Mouse (Mus musculus): ENCODE results near the gene Zfp993. TPM values are rescaled to one million over a fixed set of nuclear protein-coding genes. Genes with fewer than 3 reads are reported as not detected.
"Not testable (repeated sequence)": the region's sequence is repeated elsewhere in the genome, so short reads cannot be mapped to it uniquely, and the experiment has no call there.

Gene Zfp993
- polyA plus RNA-seq (2015; fragmentation: Nextera tagmentation; extraction: Ambion mirVana), result 2.8 and 3.1 TPM in 2 replicates

GRCm38 (mm10) chr4:146610774-146611400, at the start of gene Zfp993:
Gene Zfp993, plus strand, starts transcription at chr4:146610961.
- H3K27ac ChIP-seq (ENCODE audit: low read length); ATAC-seq; H3K4me3 ChIP-seq (replicated peaks; ENCODE audit: low read length); H3K9me3 ChIP-seq (ENCODE audit: control insufficient read depth, low read length); H3K4me1 ChIP-seq (replicated peaks; ENCODE audit: control insufficient read depth, insufficient read depth, low read length); H3K27me3 ChIP-seq (replicated peaks; ENCODE audit: control insufficient read depth, insufficient read depth, low read length); H3K4me2 ChIP-seq (ENCODE audit: low read length); H3K9ac ChIP-seq (replicated peaks; ENCODE audit: low read depth, low read length); H3K36me3 ChIP-seq (ENCODE audit: control insufficient read depth, insufficient read depth): not testable (repeated sequence)
- no CpG with 5 or more reads among the region's 14 CpGs for WGBS

- H3K27me3 ChIP-seq (replicated peaks; ENCODE audit: control insufficient read depth, insufficient read depth, low read length); H3K4me2 ChIP-seq (ENCODE audit: low read length); H3K9ac ChIP-seq (replicated peaks; ENCODE audit: low read depth, low read length); H3K9me3 ChIP-seq (ENCODE audit: control insufficient read depth, low read length); H3K27ac ChIP-seq (ENCODE audit: low read length); H3K4me1 ChIP-seq (replicated peaks; ENCODE audit: control insufficient read depth, insufficient read depth, low read length); H3K4me3 ChIP-seq (replicated peaks; ENCODE audit: low read length); H3K36me3 ChIP-seq (ENCODE audit: control insufficient read depth, insufficient read depth): not testable (repeated sequence)
- WGBS, result 0% methylated on average over 6 of the region's 111 CpGs
- 0 out of 2 replicates have a peak, but pooled peaks have one; percentile 33 for ATAC-seq
Measured at GRCm38 (mm10) chr4:146579905-146580873, 30.6 kb upstream of the Zfp993 start.

- 3% methylated on average over 20 of the region's 53 CpGs for WGBS
- peak; percentile 70 for ATAC-seq
- not testable (repeated sequence) for H3K4me2 ChIP-seq (ENCODE audit: low read length)
Measured at GRCm38 (mm10) chr4:146603578-146604399, 7.0 kb upstream of the Zfp993 start.

GRCm38 (mm10) chr4:146644367-146644766, 33.6 kb downstream of the Zfp993 start:
- not testable (repeated sequence) for H3K27me3 ChIP-seq (replicated peaks; ENCODE audit: control insufficient read depth, insufficient read depth, low read length); H3K27ac ChIP-seq (ENCODE audit: low read length); H3K9me3 ChIP-seq (ENCODE audit: control insufficient read depth, low read length); H3K4me3 ChIP-seq (replicated peaks; ENCODE audit: low read length); ATAC-seq; H3K4me2 ChIP-seq (ENCODE audit: low read length); H3K9ac ChIP-seq (replicated peaks; ENCODE audit: low read depth, low read length); H3K36me3 ChIP-seq (ENCODE audit: control insufficient read depth, insufficient read depth); H3K4me1 ChIP-seq (replicated peaks; ENCODE audit: control insufficient read depth, insufficient read depth, low read length)
- no CpG with 5 or more reads among the region's 4 CpGs for WGBS

More at GRCm38 (mm10) chr4:146603578-146604399, 7.0 kb upstream of the Zfp993 start:
- not testable (repeated sequence) for H3K4me1 ChIP-seq (replicated peaks; ENCODE audit: control insufficient read depth, insufficient read depth, low read length); H3K27ac ChIP-seq (ENCODE audit: low read length); H3K27me3 ChIP-seq (replicated peaks; ENCODE audit: control insufficient read depth, insufficient read depth, low read length); H3K9me3 ChIP-seq (ENCODE audit: control insufficient read depth, low read length); H3K9ac ChIP-seq (replicated peaks; ENCODE audit: low read depth, low read length); H3K36me3 ChIP-seq (ENCODE audit: control insufficient read depth, insufficient read depth)
- peak overlapping the region; percentile 20; the same call in 1 of the 2 replicates for H3K4me3 ChIP-seq (replicated peaks; ENCODE audit: low read length)

GRCm38 (mm10) chr4:146649641-146650040, 38.9 kb downstream of the Zfp993 start:
- not testable (repeated sequence) for H3K36me3 ChIP-seq (ENCODE audit: control insufficient read depth, insufficient read depth); H3K9ac ChIP-seq (replicated peaks; ENCODE audit: low read depth, low read length); H3K9me3 ChIP-seq (ENCODE audit: control insufficient read depth, low read length); H3K4me2 ChIP-seq (ENCODE audit: low read length); H3K4me1 ChIP-seq (replicated peaks; ENCODE audit: control insufficient read depth, insufficient read depth, low read length); H3K27ac ChIP-seq (ENCODE audit: low read length); ATAC-seq; H3K27me3 ChIP-seq (replicated peaks; ENCODE audit: control insufficient read depth, insufficient read depth, low read length); H3K4me3 ChIP-seq (replicated peaks; ENCODE audit: low read length)
- WGBS, result no CpG with 5 or more reads among the region's 2 CpGs

GRCm38 (mm10) chr4:146650115-146650514, 39.4 kb downstream of the Zfp993 start:
- H3K4me1 ChIP-seq (replicated peaks; ENCODE audit: control insufficient read depth, insufficient read depth, low read length); H3K36me3 ChIP-seq (ENCODE audit: control insufficient read depth, insufficient read depth); H3K4me3 ChIP-seq (replicated peaks; ENCODE audit: low read length); H3K9me3 ChIP-seq (ENCODE audit: control insufficient read depth, low read length); ATAC-seq; H3K27ac ChIP-seq (ENCODE audit: low read length); H3K4me2 ChIP-seq (ENCODE audit: low read length); H3K27me3 ChIP-seq (replicated peaks; ENCODE audit: control insufficient read depth, insufficient read depth, low read length); H3K9ac ChIP-seq (replicated peaks; ENCODE audit: low read depth, low read length): not testable (repeated sequence)
- 89% methylated on average over 1 of the region's 4 CpGs for WGBS

GRCm38 (mm10) chr4:146650639-146651038, 39.9 kb downstream of the Zfp993 start:
- not testable (repeated sequence) for H3K27ac ChIP-seq (ENCODE audit: low read length); H3K9ac ChIP-seq (replicated peaks; ENCODE audit: low read depth, low read length); H3K27me3 ChIP-seq (replicated peaks; ENCODE audit: control insufficient read depth, insufficient read depth, low read length); H3K4me2 ChIP-seq (ENCODE audit: low read length); H3K4me1 ChIP-seq (replicated peaks; ENCODE audit: control insufficient read depth, insufficient read depth, low read length); H3K9me3 ChIP-seq (ENCODE audit: control insufficient read depth, low read length); H3K4me3 ChIP-seq (replicated peaks; ENCODE audit: low read length); ATAC-seq; H3K36me3 ChIP-seq (ENCODE audit: control insufficient read depth, insufficient read depth)
- 81% methylated on average over 1 of the region's 5 CpGs for WGBS

Measured in forebrain, embryonic 16.5 days (tissue).